Mouse (Mus musculus) pancreas, adult 10 weeks (tissue): ENCODE data around the gene Hspa1a. TPM values are rescaled to one million over a fixed set of nuclear protein-coding genes. Genes with fewer than 3 reads are reported as not detected.

Experiments
- polyA plus RNA-seq: library from polyadenylated mRNA; stranded (reverse); fragments of 350-450 nt; fragmentation: Illumina TruSeq; extraction: RNeasy Lipid Tissue Mini Kit (QIAGEN cat#74804); gene quantifications from one replicate; pipeline ENCODE4 v1.2.3, GENCODE M21; 2015; ENCODE audit warnings: low read depth, low replicate concordance; ENCODE audit not compliant: insufficient read depth

Hspa1a gene
- polyA plus RNA-seq: 4.7 TPM

GRCm38 (mm10) chr17:34972069-34972749 is at the start of gene Hspa1a, which contains the start of gene Hspa1l:
Gene Hspa1a (minus strand): TSS chr17:34972156.
Gene Hspa1l (plus strand): TSS chr17:34972703.

GRCm38 (mm10) chr17:35016376-35016775 is 44.4 kb upstream of the Hspa1a start, which contains the start of gene Vwa7:
Gene Vwa7 (plus strand): TSS chr17:35016579.

GRCm38 (mm10) chr17:35000717-35001451 is 28.9 kb upstream of the Hspa1a start, which contains the start of gene Vars:
Gene Vars (plus strand): TSS chr17:35000987.

GRCm38 (mm10) chr17:34981690-34982180 is 9.8 kb upstream of the Hspa1a start, which contains the start of gene Lsm2:
Gene Lsm2 (plus strand): TSS chr17:34981862.

GRCm38 (mm10) chr17:34969822-34970221 is 2.1 kb downstream of the Hspa1a start, which contains the start of gene Gm20481:
Gene Gm20481 (plus strand): TSS chr17:34969912.

GRCm38 (mm10) chr17:34959130-34959778 is 12.7 kb downstream of the Hspa1a start, which contains the start of gene Hspa1b:
Gene Hspa1b (minus strand): TSS chr17:34959238.

GRCm38 (mm10) chr17:34931061-34931734 is 40.8 kb downstream of the Hspa1a start, which contains the start of gene Neu1:
Gene Neu1 (plus strand): TSS chr17:34931253.

Other genes with a start within 250 kb of the Hspa1a start
- gene C4b, start 228.3 kb downstream of the Hspa1a start, polyA plus RNA-seq: 20.6 TPM
- 1.9 TPM for gene Cyp21a1, start 167.6 kb downstream of the Hspa1a start, polyA plus RNA-seq
- 14.8 TPM for gene Stk19, start 135.2 kb downstream of the Hspa1a start, polyA plus RNA-seq
- 19.9 TPM for gene Dxo, start 135.1 kb downstream of the Hspa1a start, polyA plus RNA-seq
- gene Skiv2l, start 121.9 kb downstream of the Hspa1a start, polyA plus RNA-seq: 24.5 TPM
- gene Nelfe, start 121.8 kb downstream of the Hspa1a start, polyA plus RNA-seq: 11.5 TPM
- gene Cfb, start 109.6 kb downstream of the Hspa1a start, polyA plus RNA-seq: 9.5 TPM
- 1.5 TPM for gene Zbtb12, start 92.7 kb downstream of the Hspa1a start, polyA plus RNA-seq
- gene Gm20547, start 90.1 kb downstream of the Hspa1a start, polyA plus RNA-seq: 4.5 TPM
- 22.8 TPM for gene C2, start 73.9 kb downstream of the Hspa1a start, polyA plus RNA-seq
- 43.2 TPM for gene Ehmt2, start 73.7 kb downstream of the Hspa1a start, polyA plus RNA-seq
- gene Slc44a4, start 57.7 kb downstream of the Hspa1a start, polyA plus RNA-seq: 1.4 TPM
- gene Neu1, start 40.9 kb downstream of the Hspa1a start, polyA plus RNA-seq: 10.7 TPM
- 8.4 TPM for gene Hspa1b, start 12.9 kb downstream of the Hspa1a start, polyA plus RNA-seq
- gene Gm20481, start 2.2 kb downstream of the Hspa1a start, polyA plus RNA-seq: not detected
- not detected for gene Hspa1l, start 547 bp upstream of the Hspa1a start, polyA plus RNA-seq
- 7.8 TPM for gene Lsm2, start 9.7 kb upstream of the Hspa1a start, polyA plus RNA-seq
- 23.4 TPM for gene Vars, start 28.8 kb upstream of the Hspa1a start, polyA plus RNA-seq
- gene Vwa7, start 44.4 kb upstream of the Hspa1a start, polyA plus RNA-seq: 0.42 TPM
- gene Sapcd1, start 55.9 kb upstream of the Hspa1a start, polyA plus RNA-seq: 1.5 TPM
- 1.8 TPM for gene Msh5, start 74.6 kb upstream of the Hspa1a start, polyA plus RNA-seq
- 36.2 TPM for gene Clic1, start 77.8 kb upstream of the Hspa1a start, polyA plus RNA-seq
- gene Ddah2, start 86.9 kb upstream of the Hspa1a start, polyA plus RNA-seq: 19.5 TPM
- gene Ly6g6c, start 93.2 kb upstream of the Hspa1a start, polyA plus RNA-seq: not detected
- not detected for gene Mpig6b, start 94.0 kb upstream of the Hspa1a start, polyA plus RNA-seq
- gene Ly6g6e, start 104.7 kb upstream of the Hspa1a start, polyA plus RNA-seq: not detected
- gene Ly6g6d, start 105.9 kb upstream of the Hspa1a start, polyA plus RNA-seq: not detected
- gene Ly6g6f, start 113.5 kb upstream of the Hspa1a start, polyA plus RNA-seq: not detected
- gene Abhd16a, start 117.1 kb upstream of the Hspa1a start, polyA plus RNA-seq: 25.5 TPM
- not detected for gene Ly6g5c, start 136.1 kb upstream of the Hspa1a start, polyA plus RNA-seq
- gene Ly6g5b, start 143.3 kb upstream of the Hspa1a start, polyA plus RNA-seq: not detected
- 8.6 TPM for gene Gpank1, start 149.3 kb upstream of the Hspa1a start, polyA plus RNA-seq
- gene Csnk2b, start 149.9 kb upstream of the Hspa1a start, polyA plus RNA-seq: 52.8 TPM
- gene D17H6S53E, start 154.2 kb upstream of the Hspa1a start, polyA plus RNA-seq: 6.8 TPM
- gene Apom, start 159.9 kb upstream of the Hspa1a start, polyA plus RNA-seq: not detected
- gene Bag6, start 163.0 kb upstream of the Hspa1a start, polyA plus RNA-seq: 43.1 TPM
- gene Prrc2a, start 192.7 kb upstream of the Hspa1a start, polyA plus RNA-seq: 89.4 TPM
- gene Aif1, start 203.9 kb upstream of the Hspa1a start, polyA plus RNA-seq: 2.3 TPM
- gene Lst1, start 216.3 kb upstream of the Hspa1a start, polyA plus RNA-seq: 5.7 TPM
- 1.00 TPM for gene Ltb, start 222.3 kb upstream of the Hspa1a start, polyA plus RNA-seq
- 0.50 TPM for gene Tnf, start 229.9 kb upstream of the Hspa1a start, polyA plus RNA-seq
- gene Lta, start 233.2 kb upstream of the Hspa1a start, polyA plus RNA-seq: not detected
- gene Gm16181, start 248.7 kb upstream of the Hspa1a start, polyA plus RNA-seq: not detected